Mouse (Mus musculus) cerebellum, postnatal 36 days (tissue): ENCODE results near the gene Slc7a8.
A peak's percentile ranks its signal among the peaks of the same experiment; 100 is the strongest.

Experiments
- DNase-seq, 2 experiments: peaks; one replicate each; pipeline ENCODE4 v3.0.0; 2021 to 2022; ENCODE audit warnings: mixed read lengths in 2 of 2

Gene Slc7a8

GRCm38 (mm10) chr14:54781610-54782365, at the start of gene Slc7a8:
Gene Slc7a8 (minus strand): TSS chr14:54781946.
- DNase-seq, result peak; percentile 89 to 90

- peak; percentile 32 to 42 for DNase-seq
These were observed 42.0 kb upstream of the Slc7a8 start for GRCm38 (mm10) chr14:54823716-54824115.

- no peak for DNase-seq
These were observed 40.6 kb upstream of the Slc7a8 start for GRCm38 (mm10) chr14:54822301-54822700.

GRCm38 (mm10) chr14:54817791-54818190, 36.0 kb upstream of the Slc7a8 start:
- DNase-seq, result peak; percentile 53 to 61

- DNase-seq, result no peak
These were observed 34.0 kb upstream of the Slc7a8 start for GRCm38 (mm10) chr14:54815737-54816136.

GRCm38 (mm10) chr14:54813991-54814390, 32.2 kb upstream of the Slc7a8 start, which contains the start of gene Rnf212b:
Gene Rnf212b (plus strand): TSS chr14:54814141.
- no peak for DNase-seq

GRCm38 (mm10) chr14:54809668-54810033, 27.9 kb upstream of the Slc7a8 start:
- DNase-seq, result no peak

GRCm38 (mm10) chr14:54808718-54809667, 27.2 kb upstream of the Slc7a8 start:
- no peak for DNase-seq

- no peak for DNase-seq
These were observed 24.4 kb upstream of the Slc7a8 start for GRCm38 (mm10) chr14:54806124-54806523.

- DNase-seq, result no peak
These were observed 20.7 kb upstream of the Slc7a8 start for GRCm38 (mm10) chr14:54802428-54802827.

- no peak for DNase-seq
These were observed 17.9 kb upstream of the Slc7a8 start for GRCm38 (mm10) chr14:54799686-54800085.

GRCm38 (mm10) chr14:54796760-54797159, 15.0 kb upstream of the Slc7a8 start:
- DNase-seq, result no peak

GRCm38 (mm10) chr14:54795901-54796300, 14.2 kb upstream of the Slc7a8 start:
- DNase-seq, result no peak

GRCm38 (mm10) chr14:54793894-54794830, 12.4 kb upstream of the Slc7a8 start:
- DNase-seq, result no peak

- DNase-seq, result no peak
These were observed 11.6 kb upstream of the Slc7a8 start for GRCm38 (mm10) chr14:54793351-54793750.

- DNase-seq, result no peak
These were observed 10.4 kb upstream of the Slc7a8 start for GRCm38 (mm10) chr14:54792166-54792565.

GRCm38 (mm10) chr14:54788231-54788630, 6.5 kb upstream of the Slc7a8 start:
- no peak for DNase-seq

- DNase-seq, result no peak
These were observed 5.5 kb upstream of the Slc7a8 start for GRCm38 (mm10) chr14:54787226-54787625.

GRCm38 (mm10) chr14:54786489-54786888, 4.7 kb upstream of the Slc7a8 start:
- DNase-seq, result peak in 1 of 2 experiments; percentile 34

GRCm38 (mm10) chr14:54785898-54786297, 4.2 kb upstream of the Slc7a8 start:
- peak; percentile 79 to 86 for DNase-seq

GRCm38 (mm10) chr14:54782971-54783370, 1.2 kb upstream of the Slc7a8 start:
- no peak for DNase-seq

- DNase-seq, result peak; percentile 86 to 87
These were observed 723 bp downstream of the Slc7a8 start for GRCm38 (mm10) chr14:54780836-54781609.
